Mouse (Mus musculus): ENCODE results near the gene Ripply1.

DNA sequence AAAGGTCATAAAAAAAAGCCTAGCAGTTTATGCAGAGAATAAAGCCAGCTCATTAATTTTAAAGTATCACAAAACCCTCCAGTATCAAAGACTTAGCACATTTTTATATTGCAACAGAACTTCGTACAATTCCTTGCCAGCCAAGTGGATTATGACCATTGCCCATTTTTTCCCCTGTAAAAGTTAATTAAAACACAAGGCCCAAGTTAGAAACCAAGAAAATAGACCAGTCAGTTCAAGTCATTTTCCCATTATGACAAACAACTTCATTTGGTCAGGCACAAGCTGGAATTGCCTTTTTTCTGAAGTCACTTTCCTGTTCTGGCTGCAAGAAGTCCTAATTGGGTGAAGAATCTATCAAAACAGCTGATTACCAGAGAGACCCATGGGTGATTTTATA lies 43.2 kb upstream of the Ripply1 start:
- TF ChIP-seq CTCF (IDR thresholded peaks at IDR 0.05; ENCODE audit: low read depth): no peak
- no peak for TF ChIP-seq EP300 (IDR thresholded peaks at IDR 0.05; ENCODE audit: low read depth)

Measured in liver, embryonic 14.5 days (tissue).